Mouse (Mus musculus): Measurements from ENCODE around the gene Spa17. TPM values are rescaled to one million over a fixed set of nuclear protein-coding genes. Genes with fewer than 3 reads are reported as not detected.

Gene Spa17
- polyA plus RNA-seq, 1 experiment from 2014 or later: 17.0 TPM

GRCm38 (mm10) chr9:37614316-37614715 lies 794 bp upstream of the Spa17 start:
- Histone ChIP-seq H3K9ac (no peak overlapping the region; the same call in 1 of the 2 replicates), H3K4me2 (replicated peaks) (peak overlapping the region; percentile 72), H3K27ac (no peak overlapping the region), H3K9me3 (no peaks in the 10 kb centered on the region), H3K27me3 (replicated peaks) (no peaks in the 10 kb centered on the region), H3K36me3 (no peaks in the 10 kb centered on the region), H3K4me3 (peak overlapping the region; percentile 56), H3K4me1 (peaks cover 5% of the 10 kb centered on the region)
- ATAC-seq (ENCODE audit: low FRiP score, low read depth): peak; percentile 48

- peak overlapping the region; percentile 79 for H3K9ac ChIP-seq
- H3K36me3 ChIP-seq: no peaks in the 10 kb centered on the region
- H3K4me3 ChIP-seq: peak overlapping the region; percentile 56
- H3K27me3 ChIP-seq (replicated peaks): no peaks in the 10 kb centered on the region
- H3K27ac ChIP-seq: no peak overlapping the region
- 23% methylated on average over 6 of the region's 6 CpGs for WGBS
- no peak for ATAC-seq (ENCODE audit: low FRiP score, low read depth)
- no peaks in the 10 kb centered on the region for H3K9me3 ChIP-seq
- H3K4me2 ChIP-seq (replicated peaks): peak overlapping the region; percentile 72
- H3K4me1 ChIP-seq: peaks cover 5% of the 10 kb centered on the region
These were observed 374 bp upstream of the Spa17 start for GRCm38 (mm10) chr9:37613911-37614280.

GRCm38 (mm10) chr9:37609558-37609957 lies 4.0 kb downstream of the Spa17 start:
- ATAC-seq (ENCODE audit: low FRiP score, low read depth): no peak
- 78% methylated on average over 4 of the region's 4 CpGs for WGBS
- Histone ChIP-seq H3K27ac (no peak overlapping the region), H3K36me3 (no peaks in the 10 kb centered on the region), H3K9ac (no peak overlapping the region), H3K4me1 (peaks cover 5% of the 10 kb centered on the region), H3K4me3 (no peak overlapping the region), H3K27me3 (replicated peaks) (no peaks in the 10 kb centered on the region), H3K9me3 (no peaks in the 10 kb centered on the region), H3K4me2 (replicated peaks) (no peak overlapping the region)

GRCm38 (mm10) chr9:37605089-37605488 lies 8.4 kb downstream of the Spa17 start:
- no peak for ATAC-seq (ENCODE audit: low FRiP score, low read depth)
- Histone ChIP-seq H3K4me3 (no peak overlapping the region), H3K9ac (no peak overlapping the region), H3K27me3 (replicated peaks) (no peaks in the 10 kb centered on the region), H3K4me1 (no peaks in the 10 kb centered on the region), H3K9me3 (no peaks in the 10 kb centered on the region), H3K27ac (no peak overlapping the region), H3K4me2 (replicated peaks) (no peak overlapping the region), H3K36me3 (no peaks in the 10 kb centered on the region)
- 94% methylated on average over 3 of the region's 3 CpGs for whole genome bisulfite sequencing

- no peak overlapping the region for H3K27ac ChIP-seq
- no peaks in the 10 kb centered on the region for H3K9me3 ChIP-seq
- H3K27me3 ChIP-seq (replicated peaks): no peaks in the 10 kb centered on the region
- no peak overlapping the region for H3K4me2 ChIP-seq (replicated peaks)
- no peak for ATAC-seq (ENCODE audit: low FRiP score, low read depth)
- H3K9ac ChIP-seq: no peak overlapping the region
- no peak overlapping the region for H3K4me3 ChIP-seq
- H3K4me1 ChIP-seq: no peaks in the 10 kb centered on the region
- no peaks in the 10 kb centered on the region for H3K36me3 ChIP-seq
- WGBS: 90% methylated on average over 2 of the region's 2 CpGs
These were observed 12.8 kb downstream of the Spa17 start for GRCm38 (mm10) chr9:37600538-37601205.

- WGBS: 87% methylated on average over 2 of the region's 2 CpGs
- no peak overlapping the region for H3K27ac ChIP-seq
- no peak overlapping the region for H3K9ac ChIP-seq
- no peak overlapping the region for H3K4me3 ChIP-seq
- H3K27me3 ChIP-seq (replicated peaks): no peaks in the 10 kb centered on the region
- no peaks in the 10 kb centered on the region for H3K4me1 ChIP-seq
- no peaks in the 10 kb centered on the region for H3K9me3 ChIP-seq
- H3K36me3 ChIP-seq: no peaks in the 10 kb centered on the region
- H3K4me2 ChIP-seq (replicated peaks): no peak overlapping the region
- ATAC-seq (ENCODE audit: low FRiP score, low read depth): no peak
These were observed 14.9 kb downstream of the Spa17 start for GRCm38 (mm10) chr9:37598637-37599036.

GRCm38 (mm10) chr9:37595570-37595969 lies 18.0 kb downstream of the Spa17 start:
- 88% methylated on average over 1 of the region's 1 CpGs for WGBS

GRCm38 (mm10) chr9:37593690-37594089 lies 19.8 kb downstream of the Spa17 start:
- Histone ChIP-seq H3K9me3 (no peaks in the 10 kb centered on the region), H3K4me1 (no peaks in the 10 kb centered on the region), H3K36me3 (no peaks in the 10 kb centered on the region), H3K9ac (no peak overlapping the region), H3K27me3 (replicated peaks) (no peaks in the 10 kb centered on the region), H3K4me3 (no peak overlapping the region), H3K27ac (no peak overlapping the region), H3K4me2 (replicated peaks) (no peak overlapping the region)
- WGBS: 94% methylated on average over 3 of the region's 3 CpGs
- no peak for ATAC-seq (ENCODE audit: low FRiP score, low read depth)

More at GRCm38 (mm10) chr9:37595570-37595969, 18.0 kb downstream of the Spa17 start:
- no peak overlapping the region for H3K4me2 ChIP-seq (replicated peaks)
- H3K36me3 ChIP-seq: no peaks in the 10 kb centered on the region
- no peaks in the 10 kb centered on the region for H3K4me1 ChIP-seq
- no peak for ATAC-seq (ENCODE audit: low FRiP score, low read depth)
- H3K4me3 ChIP-seq: no peak overlapping the region
- no peak overlapping the region for H3K9ac ChIP-seq
- no peaks in the 10 kb centered on the region for H3K9me3 ChIP-seq
- H3K27ac ChIP-seq: no peak overlapping the region
- no peaks in the 10 kb centered on the region for H3K27me3 ChIP-seq (replicated peaks)

GRCm38 (mm10) chr9:37592633-37593032 lies 20.9 kb downstream of the Spa17 start:
- ATAC-seq (ENCODE audit: low FRiP score, low read depth): no peak
- no peaks in the 10 kb centered on the region for H3K27me3 ChIP-seq (replicated peaks)
- no peak overlapping the region for H3K4me3 ChIP-seq
- 66% methylated on average over 6 of the region's 6 CpGs for WGBS
- no peak overlapping the region for H3K4me2 ChIP-seq (replicated peaks)
- H3K9me3 ChIP-seq: no peaks in the 10 kb centered on the region
- no peaks in the 10 kb centered on the region for H3K36me3 ChIP-seq
- no peak overlapping the region for H3K27ac ChIP-seq
- H3K4me1 ChIP-seq: no peaks in the 10 kb centered on the region
- H3K9ac ChIP-seq: no peak overlapping the region

GRCm38 (mm10) chr9:37592025-37592424 lies 21.5 kb downstream of the Spa17 start:
- Histone ChIP-seq H3K9ac (no peak overlapping the region), H3K27me3 (replicated peaks) (no peaks in the 10 kb centered on the region), H3K9me3 (no peaks in the 10 kb centered on the region), H3K4me3 (no peak overlapping the region), H3K4me1 (no peaks in the 10 kb centered on the region), H3K27ac (no peak overlapping the region), H3K4me2 (replicated peaks) (no peak overlapping the region), H3K36me3 (no peaks in the 10 kb centered on the region)
- ATAC-seq (ENCODE audit: low FRiP score, low read depth): no peak
- 83% methylated on average over 2 of the region's 2 CpGs for WGBS

GRCm38 (mm10) chr9:37590381-37590780 lies 23.1 kb downstream of the Spa17 start:
- ATAC-seq (ENCODE audit: low FRiP score, low read depth): no peak
- H3K9me3 ChIP-seq: no peaks in the 10 kb centered on the region
- WGBS: 82% methylated on average over 4 of the region's 4 CpGs
- H3K4me3 ChIP-seq: no peak overlapping the region
- no peaks in the 10 kb centered on the region for H3K36me3 ChIP-seq
- H3K27ac ChIP-seq: no peak overlapping the region
- no peak overlapping the region for H3K4me2 ChIP-seq (replicated peaks)
- H3K9ac ChIP-seq: no peak overlapping the region
- no peaks in the 10 kb centered on the region for H3K27me3 ChIP-seq (replicated peaks)
- H3K4me1 ChIP-seq: no peaks in the 10 kb centered on the region

GRCm38 (mm10) chr9:37586718-37587117 lies 26.8 kb downstream of the Spa17 start:
- 86% methylated on average over 4 of the region's 4 CpGs for WGBS

GRCm38 (mm10) chr9:37583594-37583993 lies 29.9 kb downstream of the Spa17 start:
- WGBS: 88% methylated on average over 5 of the region's 5 CpGs
- no peak overlapping the region for H3K27ac ChIP-seq
- ATAC-seq (ENCODE audit: low FRiP score, low read depth): no peak
- no peak overlapping the region for H3K4me3 ChIP-seq
- no peaks in the 10 kb centered on the region for H3K27me3 ChIP-seq (replicated peaks)
- no peaks in the 10 kb centered on the region for H3K36me3 ChIP-seq
- no peaks in the 10 kb centered on the region for H3K4me1 ChIP-seq
- H3K9me3 ChIP-seq: no peaks in the 10 kb centered on the region
- H3K9ac ChIP-seq: no peak overlapping the region
- no peak overlapping the region for H3K4me2 ChIP-seq (replicated peaks)

More at GRCm38 (mm10) chr9:37586718-37587117, 26.8 kb downstream of the Spa17 start:
- Histone ChIP-seq H3K27ac (no peak overlapping the region), H3K9ac (no peak overlapping the region), H3K4me1 (no peaks in the 10 kb centered on the region), H3K36me3 (no peaks in the 10 kb centered on the region), H3K4me3 (no peak overlapping the region), H3K27me3 (replicated peaks) (no peaks in the 10 kb centered on the region), H3K4me2 (replicated peaks) (no peak overlapping the region), H3K9me3 (no peaks in the 10 kb centered on the region)
- ATAC-seq (ENCODE audit: low FRiP score, low read depth): no peak

All from neural tube, embryonic 12.5 days (tissue).